Mouse (Mus musculus) C2C12 (cell line): Measurements from ENCODE around the gene Pappa.

Source experiments
- CTCF ChIP-seq: IDR thresholded peaks from one replicate; pipeline ENCODE4 v1.5.1; 2011; ENCODE audit not compliant: control insufficient read depth, insufficient read depth, insufficient read length
- FOSL1 ChIP-seq: IDR thresholded peaks from one replicate; pipeline ENCODE4 v1.8.0; 2011; ENCODE audit warnings: mild to moderate bottlenecking, low read length; ENCODE audit not compliant: poor library complexity, insufficient read depth, severe bottlenecking
- MAX ChIP-seq: IDR thresholded peaks from one replicate; pipeline ENCODE4 v1.6.1; 2011; ENCODE audit warnings: mild to moderate bottlenecking, control low read depth
- MYOD1 ChIP-seq: IDR thresholded peaks from one replicate; pipeline ENCODE4 v1.6.1; 2011; ENCODE audit warnings: low read depth; ENCODE audit not compliant: control insufficient read depth, insufficient read length
- USF1 ChIP-seq: IDR thresholded peaks from one replicate; pipeline ENCODE4 v1.6.1; 2011; ENCODE audit warnings: low read depth, mild to moderate bottlenecking, control low read depth, moderate library complexity

DNA sequence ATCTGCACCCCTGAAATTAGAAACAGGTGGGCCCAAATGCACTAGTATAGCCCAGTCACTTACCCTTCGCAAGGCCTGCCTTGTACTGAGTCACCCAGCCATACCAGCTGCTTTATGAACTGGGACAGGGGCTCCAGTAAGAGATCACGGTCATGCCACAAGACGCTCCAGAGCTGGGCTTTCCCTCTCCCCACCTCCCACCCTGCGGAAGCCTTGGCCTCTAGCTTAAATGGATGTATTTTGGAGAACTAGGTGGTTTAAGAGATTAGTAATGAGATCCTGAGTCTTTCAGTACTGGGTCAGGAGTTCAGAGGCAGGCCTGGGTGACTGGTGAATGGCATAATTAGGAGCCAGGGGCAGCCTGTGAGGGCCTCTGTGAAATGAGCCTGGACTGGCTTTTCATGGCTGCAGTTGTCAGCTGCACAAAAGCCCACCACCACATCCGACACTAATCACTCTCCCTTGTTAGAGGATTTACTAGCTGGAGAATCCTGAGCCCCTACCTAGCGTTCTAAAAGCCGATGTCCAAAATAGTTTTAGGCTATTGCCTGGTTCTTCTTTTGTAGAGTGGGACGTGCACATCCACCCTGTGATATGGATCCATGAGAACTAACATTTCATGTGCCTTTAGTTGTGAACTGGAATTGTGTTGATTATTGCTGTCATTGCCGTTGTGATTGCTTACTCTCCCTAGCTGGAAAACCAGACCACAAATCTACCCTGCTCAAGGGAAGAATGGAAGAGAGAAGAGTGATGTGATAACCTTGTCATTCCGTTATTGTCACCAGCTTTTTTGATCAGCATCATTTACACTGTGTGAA is 154.7 kb downstream of the Pappa start:
- no peak for TF ChIP-seq MAX
- no peak for TF ChIP-seq CTCF
- TF ChIP-seq USF1 = no peak
- TF ChIP-seq MYOD1 = no peak
- no peak for TF ChIP-seq FOSL1
